Mouse (Mus musculus) monocyte, adult 59 days (primary cell): ENCODE results near the gene Klhl20. TPM values are rescaled to one million over a fixed set of nuclear protein-coding genes. Genes with fewer than 3 reads are reported as not detected.

Experiments
- total RNA-seq, 2 experiments: library from RNA; stranded (reverse); gene quantifications; one replicate each; pipeline ENCODE4 v1.2.4; 2023

The Klhl20 gene
- total RNA-seq, result 10 to 100 TPM; 20.1 to 22.8 TPM

DNA sequence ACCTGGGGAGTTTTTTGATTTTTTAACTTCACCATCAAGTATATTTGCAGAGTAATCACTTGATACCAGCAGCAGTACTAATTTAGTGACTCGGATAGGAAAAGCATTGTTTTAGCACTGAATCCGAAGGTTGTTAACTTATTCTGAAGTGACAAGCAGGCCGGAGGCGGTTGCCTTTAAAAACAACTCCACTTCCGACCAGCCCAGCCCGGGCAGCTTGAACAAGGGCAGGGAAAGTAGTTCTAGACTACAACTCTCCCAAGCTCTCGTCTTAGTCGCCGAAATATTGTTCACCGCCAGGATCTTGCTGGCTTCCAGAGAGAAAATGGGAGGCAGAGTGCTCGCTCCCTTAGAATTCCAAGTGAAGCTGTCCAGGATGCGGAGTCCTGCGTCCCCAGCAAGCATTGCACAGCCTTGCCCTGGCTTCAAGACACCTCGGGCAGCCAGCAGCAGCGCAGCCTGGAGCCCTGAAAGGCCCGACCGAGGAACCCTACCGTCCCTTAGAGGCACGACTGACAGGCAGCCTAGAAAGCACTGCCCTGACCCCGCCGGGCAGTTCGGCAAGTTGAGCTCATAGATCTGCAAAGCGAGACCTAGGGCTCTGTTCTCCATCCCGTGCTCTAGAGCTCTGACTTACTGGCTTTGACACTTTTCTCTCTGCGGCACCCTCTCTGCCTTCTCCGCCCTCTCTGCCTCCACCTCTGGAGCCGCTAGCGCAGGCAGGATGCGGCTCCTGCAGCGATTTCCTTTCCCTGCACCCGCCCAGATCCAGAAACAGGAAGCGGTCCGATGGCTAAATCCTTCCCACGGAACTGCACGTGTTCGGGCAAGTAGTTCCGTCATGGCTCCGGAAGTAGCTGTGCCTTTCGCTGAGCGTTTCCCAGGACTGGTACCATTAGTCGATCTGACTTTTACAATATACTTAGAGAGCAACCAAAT, at the start of gene Klhl20:
TSS of gene Klhl20 (minus strand) at position 786 of the 939 bp plus-strand sequence.

DNA sequence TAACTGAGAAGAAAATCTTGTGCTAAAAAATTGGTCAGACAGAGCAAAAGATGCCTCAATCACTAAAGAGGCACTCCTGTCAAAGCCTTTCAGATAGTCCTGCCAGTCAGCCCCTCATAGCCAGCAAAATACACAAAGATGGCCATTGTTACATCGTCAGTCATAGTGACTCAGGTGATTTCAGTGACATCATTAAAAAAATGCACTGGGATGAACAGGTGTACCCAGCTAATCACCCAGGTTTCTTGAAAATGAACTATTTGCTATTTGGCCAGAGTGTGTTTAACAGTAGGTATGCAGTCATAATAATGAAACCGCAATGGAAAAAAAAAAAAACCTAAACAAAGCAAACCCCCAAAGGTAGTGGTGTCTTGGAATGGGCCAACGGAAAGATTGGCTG, 27.9 kb upstream of the Klhl20 start, which contains the start of gene Tex50:
TSS of gene Tex50 (minus strand) at position 101 of the 400 bp plus-strand sequence.

DNA sequence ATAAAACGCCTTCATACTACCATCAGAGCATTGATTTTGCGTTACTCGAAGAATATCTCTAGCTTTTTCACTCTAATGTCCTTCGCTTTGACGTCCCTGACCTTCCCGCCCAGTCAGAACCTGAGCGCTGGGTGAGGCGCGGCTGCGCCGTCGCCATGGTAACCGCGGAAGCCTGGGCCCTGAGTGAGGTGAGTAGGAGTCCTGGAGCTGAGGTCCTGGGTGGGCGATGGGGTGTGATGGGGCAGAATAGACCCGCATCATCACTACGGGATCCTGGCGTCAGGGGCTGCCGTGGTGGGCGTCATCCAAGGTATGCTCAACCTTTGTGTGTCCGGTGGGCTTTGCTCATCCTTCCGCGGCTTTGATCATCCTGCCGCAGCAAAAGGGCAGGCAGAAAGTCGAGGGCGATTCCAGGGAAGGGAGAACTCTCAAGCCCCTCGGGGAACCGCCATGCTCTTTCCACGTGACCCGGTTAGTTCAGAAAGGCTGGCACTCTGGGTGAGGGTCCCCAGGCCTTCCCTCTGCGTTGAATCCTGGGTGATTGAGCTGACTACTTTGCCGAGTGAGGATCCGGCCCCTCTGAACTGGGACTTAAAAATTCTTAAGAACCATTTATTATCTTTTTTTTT, 11.3 kb upstream of the Klhl20 start, which contains the start of gene Ankrd45:
TSS of gene Ankrd45 (plus strand) at position 161 of the 629 bp plus-strand sequence.

DNA sequence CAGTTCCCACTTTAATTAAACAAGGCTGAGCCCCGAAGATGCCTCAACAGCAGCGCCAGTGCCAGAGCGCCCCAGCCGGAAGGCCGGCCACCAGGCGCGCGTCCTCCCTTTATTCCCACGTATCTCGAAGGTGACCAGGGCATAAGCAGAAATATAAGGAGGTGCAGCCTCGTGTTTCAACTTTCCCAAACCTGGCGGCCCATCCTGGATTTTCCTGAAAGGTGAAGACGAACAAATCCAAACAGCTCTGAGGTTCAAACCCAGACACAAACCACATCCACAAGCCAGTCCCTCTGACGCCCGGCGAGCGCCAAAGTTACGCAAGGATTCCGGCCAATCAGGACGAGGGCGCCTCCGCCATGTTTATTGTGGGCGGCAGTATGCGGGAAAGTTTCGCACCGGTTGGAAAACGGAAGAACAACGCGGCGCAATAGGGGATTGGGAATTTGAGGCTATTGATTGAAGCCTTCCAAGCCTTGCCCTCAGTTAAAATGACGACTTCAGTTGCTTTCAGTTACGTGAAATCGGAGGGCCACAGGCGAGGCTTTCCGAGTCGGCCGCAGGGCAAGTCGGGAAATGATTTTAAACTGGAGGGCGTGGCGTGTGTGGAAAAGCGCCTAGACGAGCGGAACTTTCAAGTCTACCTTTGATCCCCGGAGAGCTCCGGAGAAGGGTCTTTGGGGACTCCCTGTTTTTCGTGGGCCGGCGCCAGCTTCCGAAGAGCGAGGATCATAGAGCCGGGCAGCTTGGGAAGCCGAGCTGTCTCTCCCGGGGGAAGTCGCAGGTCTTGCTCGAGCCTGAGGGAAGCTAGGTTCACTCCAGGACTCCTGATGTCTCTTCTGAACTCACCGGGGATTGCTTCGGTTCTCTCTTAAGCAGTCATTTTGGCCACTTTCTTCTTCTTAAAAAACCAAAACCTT, 60.7 kb downstream of the Klhl20 start, which contains the start of the genes Dars2 and Cenpl:
TSS of gene Dars2 (minus strand) at position 307 of the 920 bp plus-strand sequence.
TSS of gene Cenpl (plus strand) at position 362 of the 920 bp plus-strand sequence.

Other genes starting within 250 kb of the Klhl20 start
- 10 to 100 TPM; 52.1 to 55.3 TPM for gene Rc3h1, start 225.1 kb downstream of the Klhl20 start, total RNA-seq
- gene Serpinc1, start 152.9 kb downstream of the Klhl20 start, total RNA-seq, result 1 to 10 TPM; 1.2 to 2.2 TPM
- gene Zbtb37, start 96.7 kb downstream of the Klhl20 start, total RNA-seq, result 10 to 100 TPM in 1 of 2 experiments, 1 to 10 TPM in 1; 9.7 to 10.6 TPM
- gene Dars2, start 60.9 kb downstream of the Klhl20 start, total RNA-seq, result 10 to 100 TPM; 10.8 to 13.9 TPM
- 10 to 100 TPM in 1 of 2 experiments, 1 to 10 TPM in 1; 8.1 to 10.9 TPM for gene Cenpl, start 60.8 kb downstream of the Klhl20 start, total RNA-seq
- not detected for gene Ankrd45, start 11.2 kb upstream of the Klhl20 start, total RNA-seq
- not detected for gene Tex50, start 27.8 kb upstream of the Klhl20 start, total RNA-seq
- gene Prdx6, start 119.7 kb upstream of the Klhl20 start, total RNA-seq, result 100 to 1,000 TPM; 184 to 192 TPM